Mouse (Mus musculus): Measurements from ENCODE around the gene Cdc37l1.

- TF ChIP-seq ZNF384 (IDR thresholded peaks at IDR 0.05; ENCODE audit: low read depth, low read length) (no peak), HCFC1 (IDR thresholded peaks at IDR 0.05; ENCODE audit: borderline replicate concordance, insufficient read depth, low read length) (no peak), MAFK (IDR thresholded peaks at IDR 0.05; ENCODE audit: insufficient read depth, low read depth, low read length) (no peak), CHD2 (IDR thresholded peaks at IDR 0.05; ENCODE audit: low read depth, low read length) (no peak)
Observed at GRCm38 (mm10) chr19:28963842-28964551, 26.2 kb upstream of the Cdc37l1 start, which contains the start of gene Plpp6.

Measured in ES-E14 (cell line).